Mouse (Mus musculus): ENCODE results near the gene Dhx40.
"Not testable (repeated sequence)": the region's sequence is repeated elsewhere in the genome, so short reads cannot be mapped to it uniquely, and the experiment has no call there.

Dhx40 gene

DNA sequence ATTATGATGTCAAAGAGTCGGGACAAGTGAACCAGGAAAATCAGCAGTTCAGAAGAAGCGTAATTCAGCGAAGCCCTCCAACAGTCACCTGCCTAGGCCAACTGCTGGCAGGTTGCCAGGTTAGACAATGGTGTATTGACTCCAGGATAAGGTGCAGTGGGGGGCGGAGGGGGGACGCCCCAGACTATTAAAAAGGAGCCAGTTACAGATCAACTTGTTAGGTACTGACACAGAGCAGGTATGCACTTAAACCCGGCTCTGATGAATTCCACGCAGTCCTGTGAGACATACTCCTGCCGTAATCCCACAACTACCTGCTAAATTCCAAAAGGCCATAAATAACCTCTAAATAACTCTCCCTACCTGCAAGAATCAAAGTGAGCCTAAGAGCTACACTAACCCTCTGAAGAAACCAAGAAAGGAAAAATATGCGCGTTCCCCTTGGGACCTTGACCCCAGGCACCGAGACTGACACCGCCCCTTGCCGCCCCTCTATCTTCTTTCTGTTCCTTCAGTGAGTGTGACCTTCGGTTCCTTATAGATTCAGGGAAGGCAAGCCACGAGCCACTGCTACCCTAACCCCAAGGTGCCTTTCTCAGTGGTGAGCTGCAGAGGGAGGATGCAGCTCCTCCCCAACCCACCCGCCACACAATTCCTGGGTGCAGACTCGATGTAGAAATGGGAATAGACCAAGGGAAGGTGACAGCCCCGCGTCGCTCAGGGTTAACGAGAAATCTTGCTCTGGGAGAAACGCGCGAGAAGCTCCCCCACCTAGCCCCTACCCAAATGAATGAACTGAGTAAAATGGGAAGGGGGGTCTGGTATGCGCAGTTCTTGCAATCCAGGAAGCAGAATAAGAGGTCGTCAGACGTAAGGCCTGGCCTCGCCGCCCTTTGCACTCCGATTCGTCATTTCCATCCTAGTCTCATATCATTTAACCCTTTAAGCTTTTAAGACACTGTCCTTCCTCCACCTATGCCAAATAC is 51.1 kb downstream of the Dhx40 start:
- DNase-seq (ENCODE audit: extremely low read depth, insufficient read length, low spot score), result peak; percentile 55

DNA sequence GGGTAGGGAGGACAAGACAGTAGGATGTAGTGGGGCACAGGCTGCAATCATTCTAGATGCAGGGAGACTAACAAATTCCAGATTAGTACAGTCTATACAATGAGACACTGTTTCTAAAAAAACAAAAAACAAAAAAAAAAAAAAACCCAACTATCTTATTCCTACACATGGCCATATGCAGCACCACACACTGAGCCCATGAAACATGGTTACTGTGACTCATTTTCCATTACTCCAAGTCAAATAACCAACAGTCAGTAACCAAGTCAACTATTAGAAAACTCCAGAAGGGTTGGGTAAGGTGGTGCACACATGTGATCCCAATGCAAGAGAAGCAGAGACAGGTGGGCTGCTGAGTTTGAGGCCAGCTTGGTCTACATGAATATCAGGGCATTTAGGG is 55.1 kb downstream of the Dhx40 start:
- no peak for DNase-seq (ENCODE audit: extremely low read depth, insufficient read length, low spot score)

DNA sequence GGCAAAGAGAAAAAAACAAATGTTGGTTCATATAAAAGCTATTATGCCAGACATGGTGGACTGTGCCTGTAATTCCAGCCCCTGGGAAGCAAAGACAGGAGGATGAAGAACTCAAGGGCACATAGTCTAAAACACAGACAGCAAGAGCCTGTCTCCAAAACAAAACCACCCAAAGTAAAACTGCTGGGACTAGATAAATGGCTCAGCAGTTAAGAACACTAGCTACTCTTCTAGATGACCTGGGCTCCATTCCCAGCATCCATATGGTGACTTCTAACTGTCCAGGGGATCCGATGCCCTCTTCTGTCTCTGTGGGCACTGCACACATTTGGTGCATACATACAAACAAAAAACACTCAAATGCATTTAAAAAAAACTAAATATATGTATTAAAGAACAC is 56.5 kb downstream of the Dhx40 start:
- no peak for DNase-seq (ENCODE audit: extremely low read depth, insufficient read length, low spot score)

DNA sequence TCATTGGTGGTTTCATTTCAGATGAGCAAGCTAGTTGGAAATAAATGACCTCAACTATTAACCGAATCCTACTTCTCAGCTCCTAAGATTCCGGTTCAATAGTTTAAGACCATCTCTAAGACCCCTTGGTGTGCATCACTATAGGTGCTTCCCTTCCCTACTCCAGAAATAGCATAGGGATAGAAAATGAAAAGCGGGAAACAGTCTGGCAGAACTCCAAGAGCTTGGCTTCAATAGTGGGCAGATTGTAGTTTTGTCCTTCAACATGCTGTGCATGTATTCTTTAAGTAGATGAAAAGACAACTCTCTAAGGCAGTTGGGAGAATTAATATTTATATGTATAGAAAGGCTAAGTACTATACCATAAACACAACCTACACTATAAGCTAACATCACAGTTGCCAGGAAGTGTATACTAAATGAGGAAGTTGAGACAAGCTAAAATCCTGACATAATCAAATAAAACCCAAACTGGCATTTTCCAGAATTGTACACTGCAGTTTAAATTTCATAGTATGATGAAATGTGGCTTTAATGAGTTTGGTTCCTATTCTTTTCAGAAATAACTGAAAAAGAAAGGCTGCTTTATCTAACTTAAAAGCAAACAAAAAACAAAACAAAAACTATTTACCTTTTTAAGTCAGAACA is 57.6 kb downstream of the Dhx40 start:
- no peak for DNase-seq (ENCODE audit: extremely low read depth, insufficient read length, low spot score)

GRCm38 (mm10) chr11:86745634-86746404 is 61.7 kb downstream of the Dhx40 start:
- DNase-seq (ENCODE audit: extremely low read depth, insufficient read length, low spot score), result no peak

DNA sequence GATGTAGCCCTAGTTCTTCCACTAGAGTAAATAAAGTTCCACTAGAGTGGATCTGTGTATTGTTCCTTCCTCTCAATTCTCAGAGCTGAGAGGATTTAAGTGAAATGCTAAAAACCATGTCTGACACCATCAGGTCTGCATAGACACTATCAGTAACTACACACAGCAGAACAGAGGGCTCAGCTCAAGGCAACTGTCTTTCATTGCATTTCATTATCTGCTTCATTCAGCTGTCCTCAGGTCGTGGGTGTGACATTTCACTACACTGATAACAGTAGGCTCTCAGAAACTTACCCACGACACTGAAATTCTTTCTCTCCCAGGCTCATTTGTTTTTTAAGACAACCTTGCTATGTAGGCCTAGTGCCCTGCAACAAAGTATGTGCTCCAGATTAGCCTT is 64.9 kb downstream of the Dhx40 start:
- no peak for DNase-seq (ENCODE audit: extremely low read depth, insufficient read length, low spot score)

DNA sequence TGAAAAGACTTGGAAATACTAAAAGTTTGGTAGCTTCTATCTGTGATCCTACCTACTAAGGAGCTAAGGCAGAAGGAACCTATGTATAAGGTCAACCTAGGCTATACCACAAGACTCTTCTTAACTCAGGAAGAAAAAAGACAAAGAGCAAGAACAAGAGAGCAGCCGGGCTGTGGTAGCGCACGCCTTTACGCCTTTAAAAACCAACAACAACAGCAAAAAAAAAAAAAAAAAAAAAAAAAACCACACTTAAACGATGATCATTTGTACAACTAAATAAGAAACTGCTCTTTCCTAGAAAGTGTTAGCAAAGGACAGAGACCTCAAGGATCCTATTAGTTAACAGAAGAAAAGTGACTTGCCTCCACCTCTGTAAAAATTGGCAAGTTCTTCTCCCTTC is 66.0 kb downstream of the Dhx40 start:
- no peak for DNase-seq (ENCODE audit: extremely low read depth, insufficient read length, low spot score)

GRCm38 (mm10) chr11:86739470-86739869 is 68.1 kb downstream of the Dhx40 start:
- DNase-seq (ENCODE audit: extremely low read depth, insufficient read length, low spot score), result no peak

GRCm38 (mm10) chr11:86738956-86739355 is 68.6 kb downstream of the Dhx40 start:
- no peak for DNase-seq (ENCODE audit: extremely low read depth, insufficient read length, low spot score)

- not testable (repeated sequence) for DNase-seq (ENCODE audit: extremely low read depth, insufficient read length, low spot score)
Observed at GRCm38 (mm10) chr11:86738308-86738707, 69.2 kb downstream of the Dhx40 start.

DNA sequence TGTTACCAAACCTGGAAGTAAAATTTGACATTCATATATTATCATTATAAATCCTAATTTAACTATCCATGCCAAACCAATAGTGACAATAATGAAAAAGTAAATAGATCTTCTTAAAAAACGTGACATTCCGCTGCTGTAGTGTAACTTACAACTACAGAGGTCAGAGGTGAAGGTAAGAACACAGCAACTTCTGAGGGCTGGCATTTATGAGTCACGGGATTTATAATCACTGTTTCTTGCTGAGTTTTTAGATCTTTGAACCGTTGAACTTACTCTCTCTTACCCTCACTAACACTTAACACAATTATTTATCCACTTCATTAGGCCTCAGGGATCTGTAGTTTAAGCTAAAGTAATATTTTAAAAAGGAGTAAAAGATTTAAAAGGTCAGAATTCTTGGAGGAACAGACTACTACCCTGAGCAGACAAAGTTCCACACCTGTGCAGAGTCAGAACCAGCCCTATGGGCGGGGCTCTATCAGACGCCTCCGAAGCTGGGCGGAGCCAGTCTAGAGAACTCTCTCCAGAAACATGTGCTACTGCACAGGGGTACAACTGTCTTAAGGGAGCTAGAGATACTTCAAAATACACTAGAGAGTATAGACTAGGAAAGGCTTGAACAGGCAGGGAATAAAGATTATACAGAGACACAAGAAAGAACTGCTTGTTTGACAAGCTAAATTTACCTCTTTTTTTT is 70.1 kb downstream of the Dhx40 start:
- DNase-seq (ENCODE audit: extremely low read depth, insufficient read length, low spot score), result no peak

DNA sequence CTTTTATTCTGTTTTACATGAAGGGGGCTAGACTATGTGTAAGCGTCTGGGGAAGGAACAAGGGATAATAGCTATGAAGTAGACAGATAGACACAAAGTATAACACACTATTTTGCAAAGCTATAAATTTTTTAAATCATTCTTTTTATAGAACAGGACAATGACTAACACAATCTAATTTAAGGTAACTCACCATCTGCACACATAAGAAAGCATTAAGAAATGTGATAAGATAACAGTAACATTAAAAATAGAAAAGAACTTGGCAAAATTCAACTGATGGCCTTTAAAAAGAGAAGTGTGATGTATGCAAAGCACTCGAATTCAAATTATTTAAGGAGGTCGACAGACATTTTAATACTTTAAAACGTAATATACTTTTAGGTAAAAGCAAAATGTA is 72.6 kb downstream of the Dhx40 start:
- DNase-seq (ENCODE audit: extremely low read depth, insufficient read length, low spot score), result no peak

DNA sequence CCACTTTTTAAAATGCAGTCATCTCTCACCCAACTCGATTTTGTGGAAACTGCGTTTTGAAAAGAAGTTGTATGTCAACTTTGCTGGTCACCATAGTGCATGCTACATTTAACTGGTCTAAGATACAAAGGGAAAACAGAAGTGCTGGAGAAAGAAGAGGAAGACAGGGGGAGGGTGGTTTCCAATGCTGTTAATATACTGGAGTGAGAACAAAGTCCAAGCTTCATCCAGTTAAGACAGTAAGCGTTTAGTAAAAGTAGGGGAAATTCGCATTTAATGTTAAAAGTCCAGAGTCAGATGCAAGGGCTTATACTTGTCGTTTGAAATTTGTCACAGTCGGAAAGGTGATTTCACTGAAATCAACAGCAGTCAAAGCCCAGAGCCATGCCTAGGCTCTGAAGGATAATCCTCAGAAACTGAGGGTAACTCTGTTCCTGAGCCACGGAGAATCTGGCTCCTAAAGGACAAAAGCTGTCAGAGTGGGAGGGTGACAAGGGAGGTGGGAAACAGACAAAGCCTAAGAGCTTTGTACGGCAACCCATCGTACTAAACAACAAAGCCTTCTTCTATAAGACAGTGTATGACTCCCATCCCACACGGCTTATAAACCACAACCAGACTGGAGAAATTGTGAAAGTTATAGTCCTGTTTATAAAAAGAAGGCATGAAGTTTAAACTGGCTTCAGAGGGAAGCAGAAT is 73.2 kb downstream of the Dhx40 start:
- DNase-seq (ENCODE audit: extremely low read depth, insufficient read length, low spot score), result no peak

GRCm38 (mm10) chr11:86731443-86731842 is 76.1 kb downstream of the Dhx40 start:
- no peak for DNase-seq (ENCODE audit: extremely low read depth, insufficient read length, low spot score)

GRCm38 (mm10) chr11:86725607-86726006 is 81.9 kb downstream of the Dhx40 start:
- DNase-seq (ENCODE audit: extremely low read depth, insufficient read length, low spot score), result no peak

DNA sequence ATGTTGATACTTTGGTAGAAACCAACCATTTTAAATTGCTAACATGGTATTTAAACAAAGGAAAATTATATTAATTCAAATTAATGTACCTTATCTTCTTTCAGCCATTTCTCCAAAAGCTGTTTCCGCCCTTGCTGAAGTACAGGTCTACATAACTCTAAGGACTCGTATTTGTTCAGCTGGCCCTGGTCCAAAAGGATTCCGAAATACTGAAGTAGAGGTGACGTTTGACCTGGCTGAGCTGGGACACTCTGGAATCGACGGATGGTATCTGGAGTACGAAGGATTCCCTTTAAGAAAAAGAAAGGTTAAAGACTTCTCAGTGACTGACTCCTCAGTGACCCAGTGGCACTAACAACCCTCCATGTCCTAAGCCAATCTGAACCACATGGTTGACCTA is 82.6 kb downstream of the Dhx40 start:
- DNase-seq (ENCODE audit: extremely low read depth, insufficient read length, low spot score), result no peak

GRCm38 (mm10) chr11:86724004-86724403 is 83.5 kb downstream of the Dhx40 start:
- DNase-seq (ENCODE audit: extremely low read depth, insufficient read length, low spot score), result no peak

DNA sequence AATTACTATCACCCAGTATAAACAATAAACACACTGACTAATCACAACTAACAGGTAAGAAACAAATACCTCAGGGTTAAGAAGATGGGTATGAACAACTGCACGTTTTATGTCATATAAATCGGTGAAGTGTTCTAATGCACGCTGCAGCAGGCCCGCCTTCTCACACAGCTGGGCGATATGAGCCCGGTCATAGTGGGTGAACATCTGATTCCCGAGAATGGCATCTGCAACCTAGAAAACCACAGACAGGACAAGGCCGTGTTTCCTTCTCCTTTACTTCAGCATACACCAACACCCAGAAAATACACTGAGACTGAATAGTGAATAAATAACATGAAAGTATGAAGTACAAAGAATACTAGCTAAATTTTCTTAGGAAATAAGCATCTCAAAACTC is 88.2 kb downstream of the Dhx40 start:
- no peak for DNase-seq (ENCODE audit: extremely low read depth, insufficient read length, low spot score)
